Mouse (Mus musculus): Measurements from ENCODE around the gene Dock4.

Gene Dock4

DNA sequence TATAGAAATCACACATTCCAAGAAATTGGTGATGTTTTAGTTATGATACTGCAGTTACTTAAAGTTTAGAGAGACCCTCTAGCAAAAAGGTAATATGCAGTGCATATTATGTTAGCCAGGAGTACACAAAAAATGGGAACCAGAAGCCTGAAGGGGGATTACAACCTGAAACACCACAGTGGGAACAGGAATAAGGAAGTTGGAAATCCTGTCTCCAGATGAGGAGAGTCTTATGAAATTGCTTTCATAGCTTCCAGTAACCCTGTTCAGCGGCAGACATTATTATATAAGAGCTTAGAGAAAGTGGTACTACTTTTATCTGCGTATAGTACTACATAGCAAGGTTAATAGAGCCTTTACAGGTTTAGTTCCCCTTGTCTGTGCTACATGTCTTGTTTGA is 210.1 kb downstream of the Dock4 start:
- no peak for DNase-seq (ENCODE audit: low spot score)

DNA sequence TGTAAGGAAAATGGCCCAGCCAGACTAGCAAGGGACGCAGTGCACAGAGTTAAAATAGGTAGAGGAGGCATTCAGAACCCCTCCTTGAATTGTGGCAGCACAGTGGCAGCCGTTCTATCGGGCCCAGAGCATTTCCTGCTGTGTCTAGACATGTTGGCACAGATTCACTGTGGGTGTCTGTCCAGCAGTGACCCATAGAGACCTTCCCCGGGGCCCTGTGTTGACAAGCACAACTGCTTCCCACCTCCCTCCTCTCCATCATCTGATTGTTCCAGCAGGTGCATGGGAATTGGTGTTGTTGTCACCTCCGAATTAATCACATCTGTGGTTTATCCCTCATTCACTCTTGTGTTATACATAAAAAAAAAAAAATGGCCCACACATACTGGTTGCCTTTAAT is 210.7 kb downstream of the Dock4 start:
- DNase-seq (ENCODE audit: low spot score), result no peak

DNA sequence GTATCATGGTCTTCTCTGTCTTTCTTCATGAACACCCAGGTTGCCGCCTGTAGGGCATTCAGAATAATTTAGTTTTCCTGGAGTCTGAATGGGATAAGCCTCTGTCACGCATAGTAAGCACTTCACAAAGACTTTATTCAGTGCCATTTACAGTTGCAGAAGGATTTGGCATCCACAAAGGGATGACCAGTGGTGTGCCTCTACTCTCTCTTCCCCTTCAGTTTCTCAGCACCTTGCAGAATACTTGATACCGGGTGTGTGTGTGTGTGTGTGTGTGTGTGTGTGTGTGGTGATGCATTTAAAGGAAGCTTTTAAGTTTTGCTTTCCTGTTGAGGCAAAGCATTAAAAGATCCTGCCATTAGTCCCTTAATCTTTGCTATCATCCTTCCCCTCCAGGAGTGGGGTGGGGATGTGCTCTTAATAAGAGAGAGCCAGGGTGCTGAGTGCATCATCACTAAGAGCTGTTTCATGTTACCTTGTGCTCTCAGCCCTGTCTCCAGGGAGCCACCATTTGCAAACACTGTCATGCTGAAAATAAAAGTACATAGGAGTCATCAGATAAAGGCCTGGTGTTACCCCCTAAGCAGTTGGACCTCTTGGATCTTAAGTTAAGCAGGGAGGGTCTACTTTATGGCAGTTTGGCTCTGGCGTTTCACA is 211.6 kb downstream of the Dock4 start:
- no peak for DNase-seq (ENCODE audit: low spot score)

DNA sequence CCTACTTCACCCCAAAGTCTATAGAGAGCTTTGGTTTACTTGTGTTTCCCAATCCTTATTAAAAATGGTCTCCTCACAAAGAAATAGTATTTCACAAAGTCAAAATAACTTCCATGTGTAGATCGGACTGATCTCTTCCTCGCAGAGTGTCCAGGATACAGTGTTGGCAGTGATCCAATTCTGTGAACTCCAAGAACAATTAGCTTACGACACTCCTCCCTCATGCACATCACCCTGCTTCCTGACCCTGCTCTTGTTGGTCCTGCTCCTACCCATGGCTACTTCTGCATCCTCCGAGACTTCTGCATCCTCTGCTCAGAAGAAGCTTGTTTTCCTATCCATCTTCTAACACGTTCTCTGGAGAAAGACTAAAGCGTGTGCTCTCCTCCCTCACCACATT is 213.9 kb downstream of the Dock4 start:
- DNase-seq (ENCODE audit: low spot score), result no peak

DNA sequence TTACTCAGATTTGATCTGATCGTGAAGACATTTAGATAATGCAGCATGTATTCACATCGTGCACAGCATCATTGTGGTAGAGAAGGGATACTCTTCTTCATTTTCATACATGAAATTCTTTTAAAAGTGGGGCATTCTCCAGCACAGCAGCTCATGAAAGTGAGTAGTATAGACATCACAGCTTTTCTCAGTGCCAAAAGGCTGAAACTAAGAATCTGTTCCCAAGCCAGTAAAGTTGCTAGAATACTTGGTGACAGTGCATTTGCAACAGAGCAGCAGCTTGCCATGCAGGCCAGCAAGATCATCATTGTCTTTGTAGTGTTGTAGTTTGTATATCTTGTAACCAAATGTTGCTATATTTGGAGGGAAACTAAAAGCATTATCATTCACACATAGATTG is 223.7 kb downstream of the Dock4 start:
- no peak for DNase-seq (ENCODE audit: low spot score)

DNA sequence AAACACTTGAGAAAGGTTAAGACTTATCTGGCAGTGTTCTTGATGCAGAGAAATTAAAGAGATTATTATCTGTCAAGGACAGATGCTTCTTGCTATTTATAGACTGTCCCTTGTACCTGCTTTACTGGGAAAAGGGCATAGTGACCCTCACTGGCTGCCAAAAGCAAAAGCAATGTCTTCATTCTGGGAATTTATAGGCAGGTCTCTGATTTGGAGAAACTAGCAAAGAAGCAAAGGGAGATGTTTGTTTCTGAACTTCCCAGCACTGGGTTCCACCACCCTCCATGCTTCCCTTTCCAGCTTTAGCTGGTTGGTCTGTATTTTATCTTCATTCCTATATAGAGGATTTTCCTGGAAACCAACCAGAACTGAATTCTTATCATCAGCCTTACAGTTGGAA is 225.0 kb downstream of the Dock4 start:
- DNase-seq (ENCODE audit: low spot score), result no peak

DNA sequence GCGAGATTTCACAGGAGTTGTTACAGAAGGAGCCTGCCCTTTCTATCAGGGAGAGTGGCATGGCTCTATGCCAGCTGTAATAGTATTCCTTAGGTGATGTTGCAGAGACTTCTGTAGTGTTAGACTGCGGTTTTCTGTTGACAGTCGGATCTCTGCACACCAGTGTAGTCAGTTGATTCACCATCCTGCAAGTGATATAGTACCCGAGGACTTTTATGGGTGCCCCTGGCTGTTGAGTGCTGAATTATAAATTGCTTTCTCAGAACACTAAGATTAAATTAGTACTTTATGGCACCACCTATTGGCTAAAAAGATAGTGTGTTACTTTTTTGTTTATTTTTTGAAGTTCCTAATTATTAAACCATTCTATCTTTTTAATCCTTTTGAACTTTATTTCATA is 234.0 kb downstream of the Dock4 start:
- no peak for DNase-seq (ENCODE audit: low spot score)

DNA sequence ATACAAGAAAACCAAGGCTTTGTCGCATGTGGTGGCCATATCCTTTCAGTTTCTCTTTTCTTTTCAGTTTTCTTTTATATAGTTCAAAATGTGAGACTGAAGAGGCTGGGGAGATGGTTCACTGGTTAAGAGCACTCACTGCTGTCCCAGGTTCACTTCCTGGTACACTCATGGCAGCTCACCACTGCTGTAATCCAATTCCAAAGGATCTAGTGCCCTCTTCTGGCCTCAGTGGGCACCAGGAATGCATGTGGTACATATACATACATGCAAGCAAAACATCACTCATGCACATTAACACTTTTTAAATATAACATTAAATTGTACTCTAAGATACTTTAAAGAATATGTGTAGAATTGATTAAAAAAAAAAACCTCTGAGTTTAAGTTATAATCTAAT is 234.8 kb downstream of the Dock4 start:
- no peak for DNase-seq (ENCODE audit: low spot score)

DNA sequence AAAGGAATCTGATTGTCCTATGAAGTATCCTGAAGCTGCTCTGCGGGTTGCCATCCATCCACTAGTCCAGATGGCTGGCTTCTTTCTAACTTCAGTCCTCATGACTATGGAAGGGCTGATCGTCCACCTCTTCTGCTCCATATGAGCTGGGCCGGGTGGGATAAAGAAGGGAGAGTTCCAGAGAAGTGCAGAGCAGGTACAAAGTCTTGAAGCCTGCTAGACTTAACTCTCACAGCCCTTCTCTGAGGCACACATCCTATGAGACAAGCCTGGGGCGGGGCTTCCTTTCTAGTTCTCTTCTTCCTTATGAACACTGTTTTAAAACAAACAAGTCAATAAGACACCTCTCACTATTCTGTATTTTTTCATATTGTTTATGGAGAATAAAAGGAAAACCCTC is 245.7 kb downstream of the Dock4 start:
- no peak for DNase-seq (ENCODE audit: low spot score)

DNA sequence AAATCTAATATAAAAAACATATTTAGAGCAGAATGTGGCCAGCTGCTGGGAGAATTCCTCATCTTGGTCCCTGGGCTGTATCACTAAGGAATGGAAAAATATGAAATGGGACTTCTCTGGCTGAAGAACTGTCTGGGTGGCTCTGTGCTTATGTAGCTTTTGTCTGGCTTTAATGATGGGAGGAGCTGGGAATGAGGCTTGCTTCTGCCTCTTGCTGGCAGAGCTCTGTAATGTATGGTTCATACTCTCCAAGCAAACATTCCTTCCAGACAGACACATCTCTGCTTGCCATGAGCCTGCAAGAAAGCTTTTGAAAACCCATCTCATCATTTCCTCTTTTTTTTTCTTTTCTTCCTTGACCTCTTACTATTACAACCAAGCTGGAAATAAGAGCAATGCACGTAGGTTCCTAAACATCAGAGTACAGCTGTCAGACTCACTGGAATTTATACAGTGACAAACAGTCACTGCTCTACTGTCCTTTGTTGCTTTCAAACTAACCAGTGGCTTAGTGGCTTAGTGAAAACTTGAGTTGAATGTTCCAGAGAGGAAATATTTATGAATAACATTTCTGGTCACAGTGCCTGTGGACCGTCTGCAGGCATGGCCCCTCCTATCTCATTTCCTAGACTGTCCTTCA is 248.4 kb downstream of the Dock4 start:
- DNase-seq (ENCODE audit: low spot score), result no peak

DNA sequence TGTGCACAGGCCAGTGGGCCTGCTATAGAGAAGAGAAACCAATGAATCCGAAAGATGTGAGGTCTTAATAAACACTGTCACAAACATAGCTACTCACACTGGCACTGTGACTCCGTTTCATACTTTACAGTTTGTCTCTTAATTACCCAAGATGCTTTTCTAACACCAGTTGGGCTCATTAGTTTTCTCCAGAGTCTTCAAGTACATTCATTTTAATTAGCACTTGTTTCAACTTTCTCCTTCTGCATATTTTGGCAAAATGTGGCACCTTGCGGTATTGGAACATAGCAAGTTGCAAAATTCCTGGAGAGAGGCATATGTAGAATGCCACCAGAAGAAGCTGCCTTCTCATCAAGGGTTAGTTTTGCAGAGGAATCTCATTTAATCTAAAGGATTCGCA is 252.6 kb downstream of the Dock4 start:
- no peak for DNase-seq (ENCODE audit: low spot score)

DNA sequence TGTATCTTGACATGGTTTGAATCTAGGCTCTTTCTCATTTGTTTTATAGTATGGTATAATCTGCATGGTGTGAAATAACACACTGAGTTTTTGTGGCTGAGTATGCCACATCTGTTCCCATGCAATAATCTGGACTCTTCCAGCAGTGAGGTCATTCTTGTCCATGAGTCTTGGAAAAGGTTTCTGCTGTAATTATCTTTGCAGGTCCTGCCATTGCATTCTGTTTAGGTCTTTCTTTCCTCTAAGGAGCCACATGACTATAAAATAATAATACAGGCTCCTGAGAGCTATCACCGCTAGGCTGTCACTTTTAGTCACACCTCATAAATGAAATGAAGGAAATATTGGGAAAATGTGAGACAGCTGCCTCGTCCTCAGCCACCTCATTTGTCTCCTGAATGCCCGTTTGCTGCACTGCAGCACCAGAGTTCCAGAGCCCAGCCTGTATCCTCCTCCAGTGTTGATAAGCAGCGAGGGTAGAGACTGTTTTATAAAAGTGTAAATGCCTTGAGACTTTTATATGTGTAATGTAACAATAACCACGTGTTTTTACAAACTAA is 256.6 kb downstream of the Dock4 start:
- DNase-seq (ENCODE audit: low spot score), result no peak

DNA sequence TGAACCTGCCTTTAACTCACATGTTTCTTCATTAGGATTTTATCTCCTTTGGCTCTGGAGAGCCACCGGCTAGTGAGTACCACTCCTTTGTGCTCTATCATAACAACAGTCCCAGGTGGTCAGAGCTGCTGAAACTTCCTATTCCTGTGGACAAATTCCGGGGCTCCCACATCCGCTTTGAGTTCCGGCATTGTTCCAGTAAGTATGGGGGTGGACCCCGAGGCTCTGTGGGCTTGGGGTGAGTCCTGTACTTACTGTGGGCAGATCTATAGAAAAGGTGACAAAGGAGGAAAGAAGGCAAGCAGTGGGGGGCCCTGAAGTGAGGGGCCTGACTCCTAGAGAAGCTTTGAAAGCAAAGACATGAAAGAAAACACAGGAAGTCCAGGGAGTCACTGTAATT is 258.5 kb downstream of the Dock4 start:
- no peak for DNase-seq (ENCODE audit: low spot score)

DNA sequence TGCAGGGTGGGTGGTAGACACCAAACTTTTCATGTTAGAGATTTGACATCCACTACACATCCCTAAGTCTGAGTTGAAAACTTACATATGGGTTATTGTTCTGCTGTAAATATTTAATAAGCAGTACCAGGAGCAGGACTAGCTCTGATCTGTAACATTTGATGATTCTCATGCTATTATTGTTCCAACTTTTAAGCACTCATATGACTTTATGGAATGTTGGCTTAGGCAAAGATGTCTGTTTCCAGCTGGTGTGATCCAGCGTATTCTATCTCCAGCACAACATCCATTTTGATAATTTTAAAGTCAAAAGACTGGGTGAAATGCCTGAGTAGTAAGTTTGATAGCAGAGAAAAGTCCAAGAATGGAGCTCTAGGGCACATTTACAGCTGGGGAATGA is 261.4 kb downstream of the Dock4 start:
- no peak for DNase-seq (ENCODE audit: low spot score)

DNA sequence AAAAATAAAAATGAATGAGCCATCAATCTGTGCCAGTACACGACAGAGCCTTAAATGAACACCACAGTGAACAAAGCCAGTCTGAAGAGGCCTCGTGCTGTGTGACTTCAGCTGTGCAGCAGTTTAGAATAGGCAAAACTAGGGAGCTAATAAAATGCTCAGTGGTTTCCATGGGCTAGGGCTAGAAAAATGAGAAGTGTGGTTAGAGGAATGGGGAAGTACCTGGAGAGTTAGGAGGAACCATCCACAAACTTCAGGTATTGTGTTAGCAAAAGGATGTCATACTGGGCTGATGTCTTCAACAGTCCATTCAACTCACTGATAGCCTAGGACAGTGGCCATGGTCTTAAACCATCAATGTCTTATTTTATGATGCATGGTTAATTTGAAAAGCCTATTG is 263.3 kb downstream of the Dock4 start:
- DNase-seq (ENCODE audit: low spot score), result no peak

DNA sequence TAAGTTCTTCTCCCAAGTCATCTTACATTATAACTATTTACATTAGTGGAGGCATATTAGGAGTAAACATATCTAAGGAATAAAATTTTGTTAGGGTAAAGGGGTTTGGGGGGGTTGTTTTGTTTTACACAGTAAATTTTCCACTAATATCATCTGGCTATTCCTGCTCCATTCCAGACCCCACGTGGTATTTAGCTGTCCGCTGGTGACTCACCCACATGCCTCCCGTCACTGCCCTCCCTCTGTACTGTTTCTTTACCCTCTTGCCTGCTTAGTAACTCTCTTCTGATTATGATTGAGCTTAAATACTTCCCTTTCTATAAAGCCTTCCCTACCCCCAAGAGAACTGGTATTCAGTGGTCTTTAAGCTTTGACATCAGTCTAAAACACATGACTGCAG is 266.5 kb downstream of the Dock4 start:
- no peak for DNase-seq (ENCODE audit: low spot score)

DNA sequence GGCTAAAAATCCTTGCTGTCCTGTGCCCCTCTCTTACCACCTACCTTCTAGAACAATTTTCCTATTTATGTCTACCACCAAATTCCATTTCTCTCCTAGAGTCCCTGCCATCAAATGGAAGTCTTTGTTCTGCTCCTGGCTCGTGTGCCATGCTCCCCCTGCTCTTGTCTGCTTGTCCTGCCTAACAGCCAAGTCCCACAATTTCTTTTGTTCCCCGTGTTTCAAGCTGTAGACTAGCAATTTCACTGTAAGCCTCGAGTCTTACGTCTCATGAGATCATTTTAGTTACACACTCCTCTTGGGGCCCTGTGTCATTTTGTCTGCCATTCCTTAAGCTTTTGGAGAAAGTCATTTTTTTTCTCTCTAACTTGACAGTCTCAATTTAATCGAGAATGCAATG is 268.5 kb downstream of the Dock4 start:
- no peak for DNase-seq (ENCODE audit: low spot score)

DNA sequence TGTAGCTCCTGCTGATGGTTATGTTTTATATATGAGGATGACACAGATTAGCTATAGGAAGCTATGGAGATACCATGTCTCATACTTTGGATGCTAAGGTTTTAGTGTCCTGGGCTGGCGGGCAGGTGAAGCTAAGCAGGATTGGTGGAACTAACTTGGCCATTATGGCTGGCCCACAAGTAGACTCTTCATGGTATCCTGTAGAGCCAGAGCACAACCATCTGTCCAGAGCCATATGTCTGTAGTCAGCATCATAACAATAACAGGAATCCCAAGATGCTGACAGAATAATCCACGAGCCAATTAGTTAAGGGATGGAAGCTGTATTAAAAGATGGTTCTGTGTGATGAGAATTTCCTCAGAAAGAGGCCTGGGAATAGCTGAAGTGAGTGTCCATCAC is 269.4 kb downstream of the Dock4 start:
- DNase-seq (ENCODE audit: low spot score), result no peak

DNA sequence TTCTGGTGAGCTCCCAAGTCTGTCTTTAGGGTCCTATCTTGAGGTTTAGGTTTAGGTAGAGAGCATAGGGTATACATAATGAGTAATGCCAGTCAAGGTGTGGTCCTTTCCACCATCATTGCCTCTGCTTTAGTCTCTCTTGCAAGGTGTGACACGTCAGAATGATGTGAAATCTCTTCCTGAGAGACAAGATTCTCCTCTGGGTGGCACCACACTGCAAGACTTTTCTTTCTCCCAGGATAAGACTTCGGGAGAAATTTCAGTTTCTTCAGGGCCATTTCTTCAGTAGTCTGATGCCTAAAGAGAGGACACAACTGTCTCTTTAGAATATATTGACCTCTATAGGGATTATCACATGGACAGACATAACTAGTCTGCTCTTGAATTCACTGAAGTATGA is 282.6 kb downstream of the Dock4 start:
- DNase-seq (ENCODE audit: low spot score), result no peak

DNA sequence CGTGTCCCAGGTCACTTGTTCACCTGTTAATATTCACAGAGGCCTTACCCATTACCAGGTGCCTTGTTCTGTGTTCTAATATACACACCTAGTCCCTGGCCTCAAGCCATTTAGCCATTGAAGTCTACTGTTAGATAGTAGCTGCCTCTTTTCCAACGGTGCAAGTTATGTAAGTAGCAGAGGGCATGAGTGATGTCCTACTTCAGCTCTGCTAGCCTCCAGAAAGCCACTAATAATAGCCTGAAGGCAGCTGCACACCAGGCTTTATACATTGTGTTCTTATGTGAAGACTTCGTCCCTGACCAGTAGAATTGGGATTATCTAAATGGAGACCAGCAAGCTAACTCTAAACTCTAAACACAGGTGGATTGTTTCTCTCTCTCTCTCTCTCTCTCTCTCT is 285.0 kb downstream of the Dock4 start:
- DNase-seq (ENCODE audit: low spot score), result no peak

DNA sequence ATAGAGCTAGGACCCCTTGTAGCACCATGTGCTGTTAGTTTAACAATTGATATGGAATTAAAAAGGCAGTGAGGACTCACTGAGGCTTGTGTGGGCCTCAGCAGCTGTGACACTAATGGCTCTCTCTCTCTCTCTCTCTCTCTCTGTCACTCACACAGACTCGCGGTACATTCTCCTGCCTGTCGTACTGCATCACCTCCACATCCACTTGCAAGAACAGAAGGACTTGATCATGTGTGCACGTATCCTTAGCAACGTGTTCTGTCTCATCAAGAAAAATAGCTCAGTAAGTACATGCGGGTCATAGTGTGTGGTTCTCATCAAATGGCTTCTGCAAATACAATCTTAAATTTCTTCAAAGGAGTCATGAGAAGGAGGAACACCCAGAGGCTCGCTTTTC is 299.7 kb downstream of the Dock4 start:
- DNase-seq (ENCODE audit: low spot score), result no peak

DNA sequence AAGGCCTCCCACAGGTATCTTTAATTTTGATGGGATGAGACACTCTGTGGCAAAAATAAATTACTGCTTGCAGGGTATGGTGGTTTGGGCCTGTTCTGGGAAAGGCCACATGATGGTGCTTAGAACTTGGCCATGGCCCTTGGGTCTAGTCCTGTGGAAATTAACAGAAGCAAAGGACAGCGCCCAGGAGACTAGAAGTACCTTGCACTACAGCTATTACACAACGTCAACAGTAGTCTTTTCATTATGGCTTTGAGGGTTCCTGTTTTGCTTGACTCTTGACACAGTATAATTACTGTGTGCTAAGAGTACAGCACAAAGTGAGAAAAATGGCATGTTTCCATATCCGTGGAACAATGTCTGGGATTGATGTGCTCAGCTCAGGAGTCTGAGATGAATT is 300.3 kb downstream of the Dock4 start:
- no peak for DNase-seq (ENCODE audit: low spot score)

DNA sequence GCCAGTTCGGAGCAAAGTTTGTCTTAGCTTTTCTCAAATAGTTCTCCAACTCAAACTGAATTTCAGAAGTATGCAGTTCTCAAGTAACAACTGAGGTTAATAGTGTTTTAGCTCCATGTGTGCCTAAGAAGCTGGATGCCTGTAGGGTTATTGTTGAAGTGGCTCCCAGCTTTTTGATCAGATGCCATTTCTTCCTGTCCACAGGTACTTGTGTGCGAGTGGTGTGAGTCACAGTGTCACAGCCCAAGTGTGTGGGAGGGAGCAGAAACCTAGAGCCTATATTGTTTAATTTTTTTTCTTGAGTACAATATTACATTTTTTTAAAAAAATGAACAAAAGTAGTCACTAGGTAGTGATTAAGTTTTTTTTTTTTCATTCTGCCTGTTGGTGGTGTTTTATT is 313.5 kb downstream of the Dock4 start:
- no peak for DNase-seq (ENCODE audit: low spot score)

DNA sequence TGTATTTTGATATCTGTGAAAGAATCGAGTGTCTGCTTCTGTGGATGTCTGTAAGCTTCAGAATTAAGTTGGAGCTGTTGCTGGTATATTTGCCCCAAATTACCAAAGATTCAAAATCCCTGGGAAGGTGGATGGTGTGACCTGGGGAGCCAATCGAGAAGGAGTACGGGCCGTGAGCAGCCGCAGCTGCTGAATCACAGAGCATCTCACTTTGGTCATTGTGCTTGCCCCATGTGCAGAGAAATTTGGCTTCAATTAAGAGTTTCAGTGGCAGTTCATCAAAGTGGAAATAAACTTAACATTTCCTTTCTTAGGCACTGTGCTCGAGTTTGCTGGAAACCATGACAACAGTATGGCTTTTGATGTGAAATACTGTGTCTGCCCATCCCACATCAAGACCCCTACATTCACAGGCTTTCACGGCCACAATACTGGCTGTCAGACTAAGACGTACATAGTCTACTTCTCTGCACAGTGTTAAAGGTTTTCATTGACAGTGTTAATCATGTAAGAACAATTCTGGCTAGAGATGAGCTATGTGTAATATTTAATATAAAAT is 321.6 kb downstream of the Dock4 start:
- DNase-seq (ENCODE audit: low spot score), result no peak
